Mouse (Mus musculus) stomach, postnatal 0 days (tissue): ENCODE results near the gene Lrrc8d.

Source experiments
- CTCF ChIP-seq: IDR thresholded peaks from 2 replicates; pipeline ENCODE4 v1.5.1; 2016; ENCODE audit warnings: antibody characterized with exemption, low read depth, mild to moderate bottlenecking, moderate library complexity
- EP300 ChIP-seq: optimal IDR thresholded peaks from 2 replicates; pipeline ENCODE3; 2016; ENCODE audit warnings: antibody characterized with exemption

- TF ChIP-seq CTCF (no peak), EP300 (no peak)
Observed at GRCm38 (mm10) chr5:105807461-105807860, 107.7 kb downstream of the Lrrc8d start.
